In the genomic region with DNA sequence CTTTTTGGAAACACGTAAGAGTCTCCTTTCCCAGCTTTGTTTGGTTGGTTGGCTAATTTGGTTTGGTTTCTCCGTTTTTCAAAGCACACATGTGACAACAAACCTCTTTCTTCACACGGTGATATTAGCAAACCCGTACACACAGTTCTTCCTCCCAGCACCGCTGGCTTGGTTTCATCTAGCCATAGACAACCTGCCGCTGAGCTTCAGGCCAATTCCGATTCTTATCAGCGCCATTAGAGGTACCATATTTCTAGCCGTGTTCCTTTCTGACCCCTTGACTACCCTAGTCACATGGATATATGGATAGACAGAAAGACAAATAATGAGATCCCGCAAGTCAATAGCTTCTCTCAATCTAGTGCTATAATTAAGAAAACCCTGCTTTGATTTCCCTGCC, we compare ENCODE assay signal across 14 mouse cellular contexts.
DNase-seq lines count a peak whose midpoint lies in the region; ATAC-seq and TF ChIP-seq lines count a peak whose summit lies in the region.
"Had no signal": no experiment of that assay in that cellular context is flagged by ENCODE, and none has a peak within 500 bp of the region (broad histone marks: within the 10 kb centered on the region; RNA-seq: fewer than 3 reads in every experiment).

No protein-coding gene starts in this region.

- no peaks in the 10 kb centered on the region for H3K36me3 ChIP-seq in forebrain, embryonic 13.5 days (ENCODE audit: poor library complexity, severe bottlenecking)
- H3K36me3 ChIP-seq in forebrain, embryonic 11.5 days (ENCODE audit: control insufficient read depth, insufficient read depth, low read length), result no peaks in the 10 kb centered on the region
- H3K36me3 ChIP-seq in midbrain, embryonic 15.5 days (replicated peaks), result no peaks in the 10 kb centered on the region
- no peaks in the 10 kb centered on the region for H3K36me3 ChIP-seq in midbrain, embryonic 13.5 days
- no peaks in the 10 kb centered on the region for H3K36me3 ChIP-seq in midbrain, postnatal 0 days (ENCODE audit: insufficient read depth, low read length)
- H3K36me3 ChIP-seq in stomach, postnatal 0 days (ENCODE audit: control insufficient read depth, insufficient read depth, low read length), result no peaks in the 10 kb centered on the region
- H3K36me3 ChIP-seq: hindbrain, embryonic 15.5 days had no signal

- no peak for DNase-seq in forebrain, embryonic 11.5 days (ENCODE audit: low spot score)
- DNase-seq in midbrain, postnatal 0 days (ENCODE audit: low spot score), result no peak
- no peak for DNase-seq in stomach, postnatal 0 days (ENCODE audit: low spot score)
- DNase-seq in gastrocnemius, postnatal 10 days, result no peak
- no peak for DNase-seq in layer of hippocampus, adult 2 months (ENCODE audit: low spot score in 2 of 2)
- DNase-seq: gastrocnemius, adult 2 months; lung, adult 2 months; lung, postnatal 4 days; thymus, postnatal 25 days had no signal

- peaks cover 22% of the 10 kb centered on the region for H3K4me1 ChIP-seq in forebrain, embryonic 13.5 days
- peaks cover 4% of the 10 kb centered on the region for H3K4me1 ChIP-seq in forebrain, embryonic 11.5 days (replicated peaks; ENCODE audit: control insufficient read depth, insufficient read depth, low read length)
- H3K4me1 ChIP-seq in midbrain, embryonic 15.5 days, result peaks cover 21% of the 10 kb centered on the region
- H3K4me1 ChIP-seq in midbrain, embryonic 13.5 days (replicated peaks), result peaks cover 17% of the 10 kb centered on the region
- 0 out of 2 replicates have a peak, but pooled peaks cover 3% of the 10 kb centered on the region for H3K4me1 ChIP-seq in midbrain, postnatal 0 days (ENCODE audit: insufficient read depth, low read length)
- H3K4me1 ChIP-seq in stomach, postnatal 0 days (replicated peaks; ENCODE audit: control insufficient read depth, insufficient read depth), result peaks cover 7% of the 10 kb centered on the region

- TF ChIP-seq EP300 in stomach, postnatal 0 days (optimal IDR thresholded peaks at IDR 0.05), result no peak

- H3K27me3 ChIP-seq in forebrain, embryonic 13.5 days, result no peaks in the 10 kb centered on the region
- no peaks in the 10 kb centered on the region for H3K27me3 ChIP-seq in forebrain, embryonic 11.5 days (ENCODE audit: control insufficient read depth, insufficient read depth, low read length)
- no peaks in the 10 kb centered on the region for H3K27me3 ChIP-seq in midbrain, embryonic 15.5 days (replicated peaks)
- no peaks in the 10 kb centered on the region for H3K27me3 ChIP-seq in midbrain, embryonic 13.5 days
- no peaks in the 10 kb centered on the region for H3K27me3 ChIP-seq in midbrain, postnatal 0 days (ENCODE audit: insufficient read depth, low read length)
- no peaks in the 10 kb centered on the region for H3K27me3 ChIP-seq in stomach, postnatal 0 days (ENCODE audit: control insufficient read depth, insufficient read depth, low read length)
- H3K27me3 ChIP-seq: hindbrain, embryonic 15.5 days had no signal

- peak overlapping the region; percentile 54 for H3K4me2 ChIP-seq in forebrain, embryonic 13.5 days
- no peak overlapping the region for H3K4me2 ChIP-seq in forebrain, embryonic 11.5 days (ENCODE audit: low read depth, low read length, severe bottlenecking)
- peak overlapping the region; percentile 37 for H3K4me2 ChIP-seq in midbrain, embryonic 15.5 days
- no peak overlapping the region for H3K4me2 ChIP-seq in midbrain, embryonic 13.5 days (replicated peaks)
- H3K4me2 ChIP-seq in midbrain, postnatal 0 days (ENCODE audit: low read depth, low read length, poor library complexity, severe bottlenecking), result no peak overlapping the region
- peak overlapping the region; percentile 25; the same call in 1 of the 2 replicates for H3K4me2 ChIP-seq in stomach, postnatal 0 days (replicated peaks; ENCODE audit: low read depth)

- H3K4me3 ChIP-seq in forebrain, embryonic 13.5 days, result no peak overlapping the region
- no peak overlapping the region for H3K4me3 ChIP-seq in forebrain, embryonic 11.5 days (ENCODE audit: low read depth, low read length)
- no peak overlapping the region for H3K4me3 ChIP-seq in midbrain, embryonic 15.5 days
- H3K4me3 ChIP-seq in midbrain, embryonic 13.5 days (replicated peaks), result no peak overlapping the region
- H3K4me3 ChIP-seq in midbrain, postnatal 0 days (ENCODE audit: low read depth, low read length), result no peak overlapping the region
- H3K4me3 ChIP-seq in stomach, postnatal 0 days (ENCODE audit: low read depth, low read length), result no peak overlapping the region
- no peak overlapping the region for H3K4me3 ChIP-seq in layer of hippocampus, adult 2 months
- H3K4me3 ChIP-seq: erythroblast, embryonic 14.5 days had no signal

- no peaks in the 10 kb centered on the region for H3K9me3 ChIP-seq in forebrain, embryonic 13.5 days (replicated peaks)
- no peaks in the 10 kb centered on the region for H3K9me3 ChIP-seq in forebrain, embryonic 11.5 days (ENCODE audit: control insufficient read depth, low read length)
- no peaks in the 10 kb centered on the region for H3K9me3 ChIP-seq in midbrain, embryonic 15.5 days
- H3K9me3 ChIP-seq in midbrain, embryonic 13.5 days, result no peaks in the 10 kb centered on the region
- no peaks in the 10 kb centered on the region for H3K9me3 ChIP-seq in midbrain, postnatal 0 days (ENCODE audit: low read length)
- no peaks in the 10 kb centered on the region for H3K9me3 ChIP-seq in stomach, postnatal 0 days (ENCODE audit: control insufficient read depth, low read length)
- H3K9me3 ChIP-seq: hindbrain, embryonic 15.5 days had no signal

- 0 out of 2 replicates have a peak overlapping the region, but pooled peaks have one; percentile 48 for H3K9ac ChIP-seq in forebrain, embryonic 13.5 days
- no peak overlapping the region for H3K9ac ChIP-seq in forebrain, embryonic 11.5 days (ENCODE audit: low read length)
- H3K9ac ChIP-seq in midbrain, embryonic 15.5 days, result no peak overlapping the region
- no peak overlapping the region for H3K9ac ChIP-seq in midbrain, embryonic 13.5 days (replicated peaks)
- H3K9ac ChIP-seq in midbrain, postnatal 0 days (replicated peaks; ENCODE audit: low read length, poor library complexity, severe bottlenecking), result no peak overlapping the region
- no peak overlapping the region for H3K9ac ChIP-seq in stomach, postnatal 0 days (ENCODE audit: low read length)
- H3K9ac ChIP-seq: hindbrain, embryonic 15.5 days had no signal

- H3K27ac ChIP-seq in forebrain, embryonic 13.5 days, result no peak overlapping the region
- H3K27ac ChIP-seq in forebrain, embryonic 11.5 days (ENCODE audit: low read depth, low read length), result no peak overlapping the region
- peak overlapping the region; percentile 71 for H3K27ac ChIP-seq in midbrain, embryonic 15.5 days
- H3K27ac ChIP-seq in midbrain, embryonic 13.5 days, result no peak overlapping the region; the same call in 1 of the 2 replicates
- 0 out of 2 replicates have a peak overlapping the region, but pooled peaks have one; percentile 38 for H3K27ac ChIP-seq in midbrain, postnatal 0 days (ENCODE audit: low read depth, low read length)
- H3K27ac ChIP-seq in stomach, postnatal 0 days (replicated peaks), result no peak overlapping the region
- no peak overlapping the region for H3K27ac ChIP-seq in layer of hippocampus, adult 2 months

- TF ChIP-seq CTCF in midbrain, postnatal 0 days (IDR thresholded peaks at IDR 0.05), result no peak
- TF ChIP-seq CTCF in stomach, postnatal 0 days (IDR thresholded peaks at IDR 0.05; ENCODE audit: low read depth), result no peak
- no peak for TF ChIP-seq CTCF in layer of hippocampus, adult 2 months (conservative IDR thresholded peaks at IDR 0.05)

- no peak for ATAC-seq in forebrain, embryonic 13.5 days
- ATAC-seq in forebrain, embryonic 11.5 days (replicated peaks; ENCODE audit: low FRiP score), result no peak
- no peak for ATAC-seq in midbrain, embryonic 15.5 days (replicated peaks)
- ATAC-seq in midbrain, embryonic 13.5 days, result no peak
- ATAC-seq in midbrain, postnatal 0 days (ENCODE audit: low FRiP score), result no peak
- no peak for ATAC-seq in stomach, postnatal 0 days (ENCODE audit: low FRiP score, low TSS enrichment)

- 77% methylated on average over 10 of the region's 10 CpGs for WGBS in forebrain, embryonic 13.5 days
- 88% methylated on average over 10 of the region's 10 CpGs for WGBS in forebrain, embryonic 11.5 days
- 81% methylated on average over 10 of the region's 10 CpGs for WGBS in midbrain, embryonic 15.5 days
- 81% methylated on average over 10 of the region's 10 CpGs for WGBS in midbrain, embryonic 13.5 days
- 79% methylated on average over 10 of the region's 10 CpGs for WGBS in midbrain, postnatal 0 days
- WGBS in stomach, postnatal 0 days, result 61% methylated on average over 10 of the region's 10 CpGs

Comparison
In these comparisons a context has a peak if more than half of its experiments do, and no peak if none do; other contexts are left out.
1. H3K27ac ChIP-seq: peak in midbrain, embryonic 15.5 days (single experiment) and midbrain, postnatal 0 days (single experiment); none in forebrain, embryonic 13.5 days (single experiment), forebrain, embryonic 11.5 days (single experiment), midbrain, embryonic 13.5 days (single experiment), stomach, postnatal 0 days (single experiment) and layer of hippocampus, adult 2 months (single experiment).
2. H3K4me2 ChIP-seq: peak in forebrain, embryonic 13.5 days (single experiment), midbrain, embryonic 15.5 days (single experiment) and stomach, postnatal 0 days (single experiment); none in forebrain, embryonic 11.5 days (single experiment), midbrain, embryonic 13.5 days (single experiment) and midbrain, postnatal 0 days (single experiment).